Mouse (Mus musculus) urinary bladder, postnatal 10 days (tissue): ENCODE data around the gene Slc25a48.
A peak's percentile ranks its signal among the peaks of the same experiment; 100 is the strongest.

ENCODE experiments used
- DNase-seq: peaks from one replicate; pipeline ENCODE4 v3.0.0; 2022; ENCODE audit warnings: low spot score

Slc25a48 gene

DNA sequence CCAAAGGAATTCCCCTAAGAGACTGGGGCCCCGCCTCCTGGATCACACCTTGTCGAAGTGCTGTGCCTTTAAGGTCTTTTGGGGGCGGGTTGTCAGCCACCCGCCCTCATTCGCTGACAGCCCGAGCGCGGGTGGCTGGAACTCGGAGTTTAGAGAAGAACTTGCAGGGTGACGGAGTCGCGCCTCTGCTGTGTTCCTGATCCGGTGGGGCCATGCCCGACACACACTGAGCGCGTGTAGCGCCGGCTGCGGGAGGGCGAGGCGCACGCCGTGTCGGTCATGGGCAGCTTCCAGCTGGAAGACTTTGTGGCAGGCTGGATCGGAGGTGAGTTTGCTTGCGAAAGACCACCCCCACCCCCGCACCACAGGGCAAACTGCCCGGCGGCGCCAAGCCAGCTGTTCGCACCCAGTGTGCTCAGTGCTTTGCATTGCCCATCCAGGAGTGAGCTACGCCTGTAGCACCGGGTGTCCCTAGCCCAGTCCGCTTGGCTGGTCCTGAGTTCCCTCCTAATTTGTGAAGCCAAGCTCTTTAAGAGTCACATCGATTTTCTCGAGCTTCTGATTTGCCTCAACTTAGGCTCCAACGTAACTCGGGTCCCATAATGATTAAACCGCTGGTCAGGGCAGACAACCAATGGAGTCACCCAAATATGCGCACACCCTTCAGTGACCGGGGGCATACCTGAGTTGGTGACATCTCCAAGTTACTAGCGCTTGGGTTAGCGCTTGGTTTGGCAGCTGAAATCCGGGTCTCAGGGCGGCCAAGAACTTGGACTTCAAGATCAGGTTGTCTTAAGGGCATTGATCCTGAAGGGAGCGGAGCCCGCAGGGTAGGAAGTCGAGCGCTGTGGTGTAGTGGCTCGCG, at the start of gene Slc25a48:
Slc25a48 (plus strand) TSS at position 145 of the 865 bp plus-strand sequence.
- DNase-seq, result no peak

DNA sequence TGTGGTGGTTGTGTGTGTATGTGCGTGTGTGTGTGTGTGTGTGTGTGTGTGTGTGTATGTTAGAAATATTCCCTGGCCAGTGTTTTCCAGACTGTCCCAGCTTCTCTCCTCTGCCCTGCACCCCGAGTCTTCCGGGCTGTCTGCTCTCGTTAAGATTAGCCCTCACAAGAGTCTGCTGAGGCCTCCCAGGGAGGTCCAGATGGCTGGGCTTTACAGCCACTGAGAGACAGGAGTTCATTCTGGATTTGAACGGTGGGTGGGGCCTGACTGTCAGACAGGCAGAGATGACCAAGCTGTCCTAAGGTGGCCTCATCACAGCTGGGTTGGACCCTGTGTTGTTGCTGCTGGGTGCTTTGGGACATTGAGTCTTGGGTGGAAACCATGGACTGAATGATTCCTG, 40.6 kb upstream of the Slc25a48 start:
- DNase-seq, result no peak

DNA sequence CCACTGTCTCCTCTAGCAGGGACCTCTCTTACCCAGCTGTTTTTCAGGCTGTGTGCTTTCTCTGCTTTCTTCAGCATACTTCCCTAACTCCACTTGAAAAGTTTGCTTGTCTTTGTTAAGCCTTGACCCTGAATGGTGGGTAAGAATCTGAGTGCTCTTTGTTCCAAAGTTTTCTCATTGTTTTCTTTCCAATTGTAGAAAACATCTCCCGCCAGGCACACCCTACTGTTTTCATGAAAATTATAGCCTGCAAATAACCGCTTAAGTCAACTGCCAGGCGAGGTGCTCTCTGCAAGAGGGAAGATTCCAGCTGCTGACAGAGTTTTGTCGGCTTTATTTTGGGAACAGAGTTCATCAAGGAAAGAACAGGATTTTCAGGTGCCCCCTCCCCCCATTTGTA, 37.0 kb upstream of the Slc25a48 start:
- DNase-seq, result no peak

DNA sequence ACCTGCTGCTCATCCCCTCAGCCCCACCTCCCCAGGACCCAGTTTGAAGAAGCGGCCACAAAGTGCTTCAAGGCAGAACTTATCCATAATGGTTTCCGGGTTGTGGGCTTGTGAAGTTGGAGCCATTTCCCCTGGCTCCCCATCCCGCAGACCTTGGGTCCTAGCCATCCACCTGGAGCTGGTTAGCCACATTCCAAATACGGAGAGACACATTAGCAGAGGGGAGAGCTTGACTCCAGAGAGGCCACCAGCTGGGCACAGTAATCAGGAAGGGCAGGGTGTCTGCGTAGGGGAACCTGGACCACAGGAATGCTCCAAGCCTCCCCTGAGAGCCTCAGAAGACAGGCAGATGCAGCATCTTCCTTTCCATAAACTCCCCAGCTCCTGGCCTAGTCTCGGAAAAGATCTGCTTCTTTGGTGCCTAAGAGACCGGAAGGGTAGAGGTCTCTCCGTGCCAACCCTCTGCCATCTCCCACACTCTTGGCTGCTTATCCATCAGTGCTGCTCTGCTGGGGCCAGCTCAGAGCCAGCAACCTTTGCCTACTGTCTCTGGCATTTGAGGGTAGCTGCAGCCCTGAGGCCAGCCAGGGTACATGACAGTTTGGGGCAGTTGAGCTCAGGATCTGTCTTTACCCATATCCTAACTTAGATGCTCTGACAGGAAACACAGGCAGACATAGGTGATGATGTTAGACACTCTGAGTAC, 34.6 kb upstream of the Slc25a48 start:
- no peak for DNase-seq

DNA sequence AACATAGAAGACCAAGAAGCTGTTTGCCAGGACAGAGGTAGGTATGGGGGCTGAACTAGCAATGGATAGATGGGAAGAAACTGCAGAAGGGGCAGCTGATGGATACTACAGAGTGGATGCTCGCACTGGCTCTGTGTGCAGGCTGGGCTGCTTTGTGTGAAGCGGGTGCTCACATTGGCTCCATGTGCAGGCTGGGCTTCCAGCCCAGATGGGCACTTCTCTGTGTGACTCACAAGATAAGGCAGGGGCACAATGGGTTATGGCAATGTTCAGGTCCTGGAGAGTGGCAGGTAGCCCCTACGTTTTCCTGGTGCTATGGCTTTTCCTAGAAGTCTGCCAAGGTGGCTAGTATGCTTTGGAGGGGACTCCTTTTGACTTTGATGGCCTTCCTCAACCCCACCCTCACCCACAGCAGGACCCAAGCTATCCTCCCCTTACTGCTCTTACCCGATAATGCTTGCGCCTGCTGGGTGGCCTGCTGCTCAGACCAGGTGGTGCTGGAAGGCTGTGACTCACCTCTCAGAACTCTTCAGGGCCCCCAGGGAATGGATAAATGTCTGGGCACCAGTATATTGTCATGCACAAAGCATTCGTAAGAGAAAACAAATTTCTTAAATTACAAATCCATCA, 33.5 kb upstream of the Slc25a48 start:
- DNase-seq, result no peak

DNA sequence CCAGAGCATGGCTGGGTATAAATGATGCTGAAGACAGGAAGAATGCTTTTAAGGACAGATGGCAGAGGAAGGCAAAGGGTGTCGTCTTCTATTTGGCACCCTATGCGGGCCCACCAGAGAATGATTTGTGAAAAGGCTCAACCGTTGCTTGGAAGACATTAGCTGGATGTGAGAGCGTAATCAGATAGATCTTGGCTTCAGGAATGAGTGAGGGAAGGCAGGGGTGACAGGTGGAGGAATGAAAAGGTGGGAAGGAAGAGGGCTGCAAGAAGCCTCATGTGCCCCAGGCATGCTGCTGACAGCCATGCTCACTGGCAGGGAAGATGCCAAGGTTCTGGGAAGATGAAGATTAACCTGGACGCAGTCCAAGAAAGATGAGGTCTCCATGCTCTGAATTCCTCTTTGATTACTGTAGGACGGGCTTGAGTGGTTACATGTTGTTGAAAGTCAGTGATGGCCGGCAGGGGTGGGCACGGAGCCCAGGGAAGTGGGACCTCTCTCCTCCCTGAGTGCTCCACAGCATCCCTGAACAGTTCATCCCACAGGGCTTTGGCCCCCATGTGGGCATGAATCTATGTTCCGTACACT, 25.8 kb upstream of the Slc25a48 start:
- DNase-seq, result no peak

DNA sequence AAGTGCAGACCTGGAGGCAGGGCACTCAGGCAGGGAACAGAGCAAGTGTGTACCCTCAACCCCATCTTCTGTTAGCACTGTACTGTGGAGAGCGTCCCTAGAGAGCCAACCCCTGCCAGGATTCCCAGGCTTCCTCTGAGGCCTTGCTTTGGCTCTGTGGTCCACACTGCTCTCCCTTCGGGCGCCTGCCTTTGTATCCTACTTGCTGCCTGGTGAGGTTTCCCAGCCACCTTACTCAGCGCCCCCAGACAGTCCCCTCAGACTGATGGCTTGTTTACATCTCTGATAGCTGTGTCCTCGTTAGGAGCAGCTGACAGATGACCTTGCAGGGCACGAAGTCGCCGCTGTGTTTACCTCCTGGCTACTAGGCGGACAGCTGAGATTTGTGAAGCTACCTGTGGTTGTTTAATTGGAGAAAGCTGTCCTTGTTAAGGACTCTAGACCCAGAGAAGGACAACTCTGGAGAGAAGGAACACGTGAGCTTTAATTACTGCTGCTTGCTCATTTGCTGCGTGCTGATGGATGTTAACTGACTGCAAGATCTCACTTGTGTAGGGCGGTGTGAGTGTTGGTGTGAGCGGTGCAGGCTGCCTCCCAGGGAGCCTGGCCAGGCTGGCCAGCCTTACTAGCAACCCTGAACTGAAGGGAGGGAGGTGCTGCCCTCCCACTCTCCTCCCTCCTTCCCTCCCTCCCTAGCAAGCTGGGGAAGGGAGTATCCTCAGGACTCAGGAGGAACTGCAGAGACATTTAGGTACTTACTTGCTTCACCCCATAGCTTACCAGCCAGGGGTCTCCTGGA, 19.3 kb upstream of the Slc25a48 start:
- no peak for DNase-seq

DNA sequence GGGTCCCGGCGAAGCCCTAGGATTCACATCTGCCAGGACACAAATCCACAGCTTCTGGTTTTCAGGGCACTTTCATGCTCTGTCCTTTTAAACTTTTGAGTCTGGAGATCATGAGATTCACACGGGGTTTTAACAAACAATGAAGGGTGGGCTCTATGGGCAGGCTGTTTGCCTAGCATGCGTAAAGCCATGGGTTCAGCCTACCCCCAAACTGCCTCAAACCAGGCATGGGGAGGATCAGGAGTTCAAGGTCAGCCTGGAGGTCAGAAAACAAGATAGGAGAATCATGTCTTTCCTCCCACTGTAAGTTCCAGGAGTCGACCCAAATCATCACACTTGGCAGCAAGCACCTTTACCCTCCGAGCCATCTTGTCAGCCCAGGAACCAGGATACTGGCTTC, 18.6 kb upstream of the Slc25a48 start:
- no peak for DNase-seq

DNA sequence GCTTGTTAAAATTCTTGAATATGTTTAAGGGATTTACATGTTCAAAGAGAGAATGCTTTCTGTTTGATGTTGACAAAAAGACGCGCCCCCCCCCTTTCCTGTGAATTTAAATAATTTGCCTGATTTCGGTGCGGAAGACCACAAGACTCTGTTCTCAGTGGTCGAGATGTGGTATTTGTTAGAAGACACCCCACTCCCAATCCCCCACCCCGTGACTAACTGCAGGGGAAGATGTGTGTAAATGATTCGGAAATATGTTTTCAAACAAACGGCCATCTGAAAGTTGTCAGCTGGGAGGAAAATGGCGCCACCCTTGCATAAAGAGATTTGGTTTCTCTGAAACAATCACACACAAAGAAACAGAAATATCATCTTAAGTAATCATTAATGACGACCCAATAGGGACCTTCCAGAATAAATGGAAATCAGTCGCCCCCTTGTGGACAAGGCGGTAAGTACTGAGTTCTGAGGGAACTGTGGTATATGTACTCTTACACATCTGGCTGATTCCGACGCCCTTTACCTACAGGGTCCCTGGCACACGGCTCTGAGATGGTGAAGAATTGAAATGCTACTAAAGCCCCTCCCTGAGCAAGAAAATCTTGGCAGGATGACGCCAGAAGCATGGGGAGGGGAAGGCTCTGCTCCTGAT, 16.0 kb upstream of the Slc25a48 start:
- peak; percentile 46 for DNase-seq

DNA sequence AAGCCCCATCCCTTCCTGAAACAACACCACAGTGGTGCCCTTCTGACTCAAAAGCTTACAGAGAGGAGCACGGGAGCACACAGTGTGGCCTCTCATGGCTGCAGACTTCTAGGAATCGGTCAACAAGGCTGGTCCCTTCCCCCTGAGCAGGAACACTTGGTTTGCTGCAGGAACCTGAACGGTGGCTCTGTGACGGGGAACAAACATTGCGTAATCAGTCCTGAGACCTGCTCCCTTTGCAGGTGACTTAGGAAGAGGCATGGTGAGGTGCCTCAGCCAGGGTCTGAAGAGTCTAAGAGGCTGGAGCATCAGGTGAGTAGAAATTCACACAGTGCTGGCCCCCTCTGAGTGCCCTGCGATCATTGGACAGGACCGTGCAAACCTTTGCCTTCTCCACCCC, 12.2 kb upstream of the Slc25a48 start:
- DNase-seq, result no peak

DNA sequence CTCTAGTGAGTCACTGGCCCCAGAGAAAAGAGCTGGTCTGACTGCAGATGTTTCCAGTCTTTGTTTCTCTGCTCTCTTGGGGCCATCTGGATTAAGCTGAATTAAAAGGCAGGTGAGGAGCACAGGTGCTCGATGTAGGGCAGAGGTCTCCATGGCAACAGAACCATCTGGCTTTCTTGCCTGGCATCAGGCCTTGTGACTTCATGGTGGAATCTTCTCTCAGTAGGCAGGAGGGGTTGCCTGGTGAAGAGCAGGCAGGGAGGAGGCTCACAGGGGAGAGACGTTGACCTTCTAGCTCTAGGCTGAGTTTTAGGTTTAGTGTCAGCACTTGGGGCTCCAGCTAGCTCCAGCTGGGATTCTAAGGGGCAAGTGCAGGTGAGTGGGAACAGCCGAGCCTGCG, 11.8 kb upstream of the Slc25a48 start, which contains the start of gene Gm3045:
Gm3045 (plus strand) TSS at position 230 of the 400 bp plus-strand sequence.
- DNase-seq, result no peak

DNA sequence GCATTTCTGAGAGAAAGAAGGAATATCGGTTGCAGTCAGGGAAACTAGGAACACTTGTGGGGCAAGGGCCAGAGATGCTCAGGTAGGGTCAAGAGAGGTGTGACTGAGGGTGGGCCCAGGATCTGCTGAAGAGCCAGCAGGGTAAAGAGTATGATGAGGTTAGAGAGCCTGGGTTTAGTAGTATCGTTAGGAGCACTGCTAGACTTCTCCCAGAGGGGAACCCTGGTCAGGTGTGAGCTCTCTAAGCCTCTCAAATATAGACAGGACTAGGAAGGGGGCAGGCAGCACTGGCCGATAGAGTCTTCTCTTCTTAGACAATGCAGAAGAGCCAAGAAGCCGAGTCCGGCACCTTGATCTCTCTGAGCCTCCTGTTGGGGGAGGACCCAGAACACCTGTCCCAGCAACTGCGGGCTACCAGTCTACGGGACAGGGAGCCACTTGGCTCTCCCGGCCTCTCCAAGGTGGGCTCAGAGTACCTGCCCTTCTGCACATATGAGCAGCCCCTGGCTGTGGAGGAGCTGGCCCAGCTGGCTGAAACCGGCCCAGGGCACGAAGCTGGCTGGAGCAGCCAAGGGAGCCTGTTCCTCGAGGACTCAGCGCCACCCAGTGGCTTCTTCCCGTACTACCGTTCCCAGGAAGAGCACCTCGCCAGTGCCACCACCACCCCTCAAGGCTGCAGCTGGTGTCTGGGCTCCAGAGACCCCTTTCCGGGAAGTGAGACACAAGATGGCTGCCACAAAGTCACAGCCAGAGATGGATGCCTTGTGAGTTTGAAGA, 9.2 kb upstream of the Slc25a48 start:
- DNase-seq, result peak; percentile 46

DNA sequence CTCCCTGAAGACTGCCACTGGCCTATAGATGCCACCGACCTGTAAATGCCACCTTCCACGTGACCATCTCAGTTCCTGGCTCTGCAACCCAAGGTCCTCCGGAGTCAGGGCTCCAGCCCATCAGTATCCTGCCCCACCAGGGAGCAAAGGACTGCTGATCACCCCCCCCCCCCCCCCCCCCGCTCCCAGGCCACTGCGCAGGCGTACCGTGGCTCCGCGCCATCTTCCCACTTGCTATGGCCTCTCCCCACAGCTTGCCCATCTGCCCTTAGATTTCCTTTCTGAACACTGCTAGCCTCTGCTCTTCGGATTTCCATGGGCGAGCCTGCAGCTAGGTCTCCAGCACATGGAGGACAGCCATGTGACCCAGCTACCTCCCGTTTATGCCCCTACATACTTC, 5.7 kb upstream of the Slc25a48 start:
- no peak for DNase-seq

DNA sequence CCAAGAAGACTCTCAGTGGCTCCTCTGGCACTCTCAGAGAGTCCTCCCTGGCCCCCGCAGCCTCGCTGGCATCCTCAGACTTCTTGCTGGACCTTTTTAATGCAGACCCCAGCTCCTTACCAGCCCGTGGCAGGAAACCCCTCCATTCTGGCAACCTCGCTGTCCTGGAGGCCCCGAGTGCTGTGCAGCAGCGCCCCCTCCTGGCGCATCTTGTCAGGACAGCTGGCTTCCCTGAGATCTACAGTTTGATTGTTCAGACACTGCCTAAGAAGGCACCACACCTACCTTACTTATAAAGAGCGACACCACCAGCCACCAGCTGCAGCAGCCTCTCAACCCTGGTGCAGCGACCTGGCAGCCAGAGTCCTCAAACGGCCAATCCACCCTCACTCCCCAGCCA, 4.7 kb upstream of the Slc25a48 start:
- no peak for DNase-seq

DNA sequence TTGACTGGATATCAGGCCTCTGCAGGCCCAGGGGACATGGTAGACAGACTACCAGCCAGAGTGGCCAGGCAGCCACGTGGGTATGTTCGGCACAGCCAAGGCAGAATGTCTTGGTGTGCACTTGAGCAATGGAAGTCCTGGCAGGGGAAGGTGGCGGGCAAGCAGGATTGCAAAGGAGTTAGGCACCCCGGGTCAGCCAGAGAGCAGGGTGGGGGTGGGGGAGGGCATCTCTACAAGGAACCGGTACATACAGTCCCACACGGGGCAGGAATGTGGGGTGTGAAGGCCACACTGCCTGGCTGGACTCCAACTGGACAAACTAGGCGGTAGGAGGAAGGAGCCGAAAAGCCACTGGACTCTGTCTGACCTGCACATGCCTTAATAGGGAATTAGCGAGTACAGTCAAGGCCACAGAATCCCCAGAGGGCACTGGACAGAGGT, 3.8 kb upstream of the Slc25a48 start:
- no peak for DNase-seq

DNA sequence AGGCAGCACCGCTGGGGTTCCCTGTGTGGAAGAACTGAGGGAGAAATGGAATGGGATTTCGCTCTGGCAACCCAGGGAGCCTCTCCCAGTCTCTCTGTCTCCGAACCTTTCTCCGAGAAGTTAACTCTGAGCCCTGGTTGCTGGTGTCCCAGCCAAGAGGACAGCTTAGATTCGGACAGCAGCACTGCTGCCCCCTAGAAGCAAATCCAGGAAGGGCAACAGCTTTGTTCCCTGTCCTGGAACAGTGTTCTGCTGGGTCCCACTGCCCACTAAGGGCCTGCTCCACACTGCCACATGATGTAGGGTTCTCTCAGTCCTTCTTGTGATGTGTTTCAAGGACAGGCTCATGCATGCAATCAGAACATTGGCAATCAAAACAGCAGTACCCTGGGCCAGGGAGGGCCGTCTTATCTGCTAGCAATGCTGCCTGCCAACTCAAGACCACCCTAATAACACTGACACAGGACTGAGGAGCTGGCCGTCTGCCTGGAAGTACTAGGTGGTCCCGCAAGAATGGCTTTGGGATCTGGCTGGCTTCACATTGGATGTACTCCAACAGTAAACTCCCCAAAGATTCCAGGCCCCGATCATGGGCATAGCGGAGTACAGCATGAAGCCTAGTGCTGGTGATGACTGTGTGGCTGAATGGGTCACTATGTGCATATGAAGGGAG, 2.4 kb upstream of the Slc25a48 start:
- DNase-seq, result no peak

DNA sequence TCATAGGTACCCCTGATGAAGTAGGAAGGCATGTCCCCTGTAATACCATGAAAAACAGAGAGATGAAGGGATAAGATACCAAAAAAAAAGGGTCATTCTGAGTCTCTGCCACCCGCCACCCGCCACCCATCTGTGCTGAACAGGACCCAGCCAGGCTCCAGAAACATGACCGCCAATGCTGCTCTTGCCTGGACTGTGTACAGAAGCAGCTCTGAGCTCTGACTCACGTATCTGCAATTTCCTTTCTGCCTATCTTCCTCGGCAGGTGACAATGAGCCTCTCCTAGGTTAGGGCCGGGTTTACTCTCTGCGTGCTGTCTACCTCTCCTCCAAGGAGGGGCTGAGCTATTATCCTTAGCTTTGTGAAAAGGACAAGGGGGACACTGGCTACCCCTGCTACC, 5.3 kb downstream of the Slc25a48 start:
- no peak for DNase-seq

DNA sequence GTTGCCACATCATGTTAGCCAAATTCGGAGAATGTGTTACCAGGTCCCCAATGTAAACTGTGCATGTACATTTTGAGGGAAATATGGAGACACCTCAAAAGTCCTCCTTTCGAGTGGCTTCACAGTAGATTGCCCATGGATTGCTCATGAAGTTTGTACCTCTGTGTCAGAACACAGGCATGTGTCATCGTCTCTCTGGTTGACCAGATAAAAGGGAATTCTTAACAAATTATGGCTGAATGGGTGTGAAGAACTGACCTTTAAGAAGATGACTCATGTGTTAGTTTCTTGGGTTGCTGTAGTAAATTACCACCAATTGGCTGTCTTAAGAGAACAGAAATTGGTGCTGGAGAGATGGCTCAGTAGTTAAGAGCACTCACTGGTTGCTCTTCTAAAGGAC, 6.0 kb downstream of the Slc25a48 start:
- no peak for DNase-seq

DNA sequence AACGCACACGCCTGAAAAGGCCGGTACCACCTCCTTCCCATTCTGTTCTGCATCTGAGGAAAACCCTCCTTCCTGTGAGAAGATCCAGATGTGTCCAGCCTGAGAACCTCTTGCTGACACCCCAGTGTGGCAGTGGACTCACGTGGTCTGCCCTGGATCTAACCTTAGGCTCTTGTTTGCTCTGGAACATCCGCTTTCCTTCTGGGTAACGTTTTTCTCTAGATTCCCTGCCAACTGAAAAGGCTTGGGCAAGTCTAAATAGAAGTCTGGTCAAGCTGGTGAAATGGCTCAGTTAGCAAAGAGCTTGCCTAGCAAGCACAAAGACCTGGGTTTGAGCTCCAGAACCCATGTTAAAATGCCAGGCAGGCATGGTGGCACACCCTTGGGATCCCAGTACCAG, 6.8 kb downstream of the Slc25a48 start:
- DNase-seq, result no peak
